Mouse (Mus musculus) adrenal gland, adult 8-10 months (tissue): ENCODE results near the gene Nfe2l2. TPM values are rescaled to one million over a fixed set of nuclear protein-coding genes. Genes with fewer than 3 reads are reported as not detected.

Experiments
- DNase-seq: peaks from one replicate; pipeline ENCODE4 v3.0.0; 2022
- total RNA-seq, 4 experiments: library from RNA; stranded (reverse); gene quantifications; 2 replicates each; pipeline ENCODE4 v1.2.4; 2022

Gene Nfe2l2
- total RNA-seq, 4 experiments from 2014 or later = 93.7 to 115 (median 107) TPM

DNA sequence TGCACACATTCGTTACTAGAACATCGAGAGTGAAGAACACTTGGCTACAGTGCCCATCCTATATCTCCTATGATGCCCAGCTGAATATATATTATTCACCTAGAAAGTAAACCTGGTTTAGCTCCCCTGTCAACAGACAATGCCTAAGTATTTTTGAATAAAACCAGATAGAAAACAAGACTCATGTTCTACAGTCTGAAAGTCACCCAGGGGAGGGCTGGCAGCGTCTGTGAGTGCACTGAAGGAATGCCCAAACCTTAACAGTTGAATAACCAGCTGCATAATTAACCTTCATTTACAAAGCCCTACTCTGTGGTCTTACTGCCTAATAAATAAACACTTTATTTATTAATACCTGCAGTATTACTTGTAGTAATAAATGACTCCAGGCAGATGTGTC is 19.9 kb downstream of the Nfe2l2 start:
- no peak for DNase-seq

DNA sequence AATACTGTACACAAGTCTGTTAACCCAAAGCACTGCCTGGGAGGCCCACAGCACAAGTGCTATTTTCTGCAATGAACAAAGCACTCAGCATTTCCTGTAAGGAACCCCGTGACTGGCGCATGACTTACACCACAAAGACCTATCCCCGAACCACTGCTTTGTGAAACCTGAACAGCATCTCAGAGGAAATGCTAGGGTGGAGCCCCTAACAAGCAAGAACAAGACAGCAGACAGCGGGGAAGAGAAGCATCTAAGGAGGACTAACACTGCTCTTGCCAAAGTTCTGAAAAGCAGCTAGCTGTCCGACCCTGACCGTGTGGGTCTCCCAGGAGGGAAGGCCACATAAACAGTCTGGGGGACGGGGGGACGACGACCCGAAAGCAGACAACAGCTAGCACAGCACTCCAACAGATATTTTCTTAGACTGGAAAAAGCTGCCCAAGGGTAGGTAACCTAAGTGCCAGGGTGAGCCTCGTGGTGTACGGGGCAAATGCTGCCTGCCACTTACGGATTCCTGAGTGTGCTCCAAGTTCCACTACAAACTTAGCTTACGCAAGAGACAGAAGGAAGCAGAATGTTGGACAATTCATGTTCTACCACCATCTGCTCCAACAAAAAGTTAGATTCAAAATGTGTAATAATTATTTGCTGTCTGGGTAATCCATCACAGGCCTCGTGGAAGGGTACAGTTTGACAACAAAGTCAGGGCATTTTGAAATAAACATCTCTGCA is 21.3 kb downstream of the Nfe2l2 start:
- peak; percentile 47 for DNase-seq

DNA sequence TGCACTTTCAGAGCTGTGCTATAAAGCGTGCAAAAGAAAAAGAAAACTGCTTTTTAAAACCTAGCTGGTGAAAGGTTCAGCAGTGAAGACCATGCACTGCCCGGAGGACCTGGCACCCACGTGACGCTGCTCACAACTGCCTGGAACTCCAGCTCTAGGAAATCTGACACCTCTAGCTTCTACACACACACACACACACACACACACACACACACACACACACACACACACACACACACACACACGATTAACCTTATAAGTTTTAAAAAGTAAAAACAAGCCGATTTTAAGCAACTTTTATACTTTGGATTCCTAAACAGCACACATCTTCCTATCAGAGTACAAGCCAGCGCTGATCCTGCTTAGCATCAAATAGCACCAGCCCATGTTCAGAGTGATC is 23.0 kb downstream of the Nfe2l2 start:
- DNase-seq = no peak

DNA sequence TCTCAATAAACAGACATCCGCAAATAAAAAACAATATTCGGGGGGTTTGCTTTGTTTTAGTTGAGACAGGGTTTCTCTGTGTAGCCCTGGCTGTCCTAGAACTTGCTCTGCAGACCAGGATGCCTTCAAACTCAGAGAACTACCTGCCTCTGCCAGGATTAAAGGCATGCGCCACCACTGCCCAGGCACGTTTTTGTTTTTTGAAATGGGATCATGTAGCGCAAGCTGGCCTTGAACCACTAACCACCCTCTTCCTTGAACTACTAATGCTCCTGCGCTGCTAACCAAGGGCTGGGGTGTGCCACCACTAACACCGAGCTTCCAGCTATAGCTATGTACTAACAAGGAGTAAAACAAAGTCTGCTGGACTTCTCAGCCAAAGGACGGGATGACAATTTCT is 24.5 kb downstream of the Nfe2l2 start:
- peak; percentile 46 for DNase-seq

DNA sequence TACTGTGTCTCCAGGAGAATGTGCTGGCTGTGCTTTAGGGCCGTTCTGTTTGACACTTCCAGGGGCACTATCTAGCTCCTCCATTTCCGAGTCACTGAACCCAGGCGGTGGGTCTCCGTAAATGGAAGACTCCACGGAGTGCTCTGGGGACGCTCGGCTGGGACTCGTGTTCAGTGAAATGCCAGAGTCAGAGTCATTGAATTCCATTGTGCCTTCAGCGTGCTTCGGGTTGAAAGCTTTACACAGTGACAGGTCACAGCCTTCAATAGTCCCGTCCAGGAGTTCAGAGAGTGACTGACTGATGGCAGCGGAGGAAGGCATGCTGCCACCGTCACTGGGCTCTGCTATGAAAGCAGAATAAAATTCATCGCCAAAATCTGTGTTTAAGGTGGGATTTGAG is 27.9 kb downstream of the Nfe2l2 start:
- no peak for DNase-seq

DNA sequence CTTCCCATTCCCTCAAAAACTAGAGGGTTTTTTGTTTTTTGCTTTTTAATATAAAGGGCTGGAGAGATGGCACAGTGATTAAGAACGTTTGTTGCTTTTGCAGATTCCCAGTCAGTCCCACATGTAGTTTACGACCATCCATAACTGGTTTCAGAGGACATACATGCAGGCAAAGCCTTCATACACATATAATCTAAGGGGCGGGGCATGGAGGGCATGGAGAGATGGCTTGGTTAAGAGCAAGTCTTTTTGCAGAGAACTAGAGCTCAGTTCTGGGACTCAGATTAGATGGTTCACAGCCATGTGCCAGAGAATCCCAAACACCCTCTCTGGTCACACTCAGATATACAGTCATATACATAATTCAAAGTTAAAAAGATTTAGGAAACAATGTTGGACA is 31.9 kb downstream of the Nfe2l2 start:
- no peak for DNase-seq

DNA sequence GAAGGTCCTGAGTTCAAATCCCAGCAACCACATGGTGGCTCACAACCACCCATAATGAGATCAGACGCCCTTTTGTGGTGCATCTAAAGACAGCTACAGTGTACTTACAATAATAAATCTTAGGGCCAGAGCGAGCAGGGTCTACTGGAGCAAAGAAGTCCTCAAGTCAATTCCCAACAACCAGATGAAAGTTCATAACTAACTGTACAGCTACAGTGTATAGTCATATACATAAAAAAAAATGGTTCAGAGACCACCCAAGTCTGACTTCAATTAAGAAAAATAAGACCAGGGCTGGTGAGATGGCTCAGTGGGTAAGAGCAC is 33.1 kb downstream of the Nfe2l2 start:
- no peak for DNase-seq

DNA sequence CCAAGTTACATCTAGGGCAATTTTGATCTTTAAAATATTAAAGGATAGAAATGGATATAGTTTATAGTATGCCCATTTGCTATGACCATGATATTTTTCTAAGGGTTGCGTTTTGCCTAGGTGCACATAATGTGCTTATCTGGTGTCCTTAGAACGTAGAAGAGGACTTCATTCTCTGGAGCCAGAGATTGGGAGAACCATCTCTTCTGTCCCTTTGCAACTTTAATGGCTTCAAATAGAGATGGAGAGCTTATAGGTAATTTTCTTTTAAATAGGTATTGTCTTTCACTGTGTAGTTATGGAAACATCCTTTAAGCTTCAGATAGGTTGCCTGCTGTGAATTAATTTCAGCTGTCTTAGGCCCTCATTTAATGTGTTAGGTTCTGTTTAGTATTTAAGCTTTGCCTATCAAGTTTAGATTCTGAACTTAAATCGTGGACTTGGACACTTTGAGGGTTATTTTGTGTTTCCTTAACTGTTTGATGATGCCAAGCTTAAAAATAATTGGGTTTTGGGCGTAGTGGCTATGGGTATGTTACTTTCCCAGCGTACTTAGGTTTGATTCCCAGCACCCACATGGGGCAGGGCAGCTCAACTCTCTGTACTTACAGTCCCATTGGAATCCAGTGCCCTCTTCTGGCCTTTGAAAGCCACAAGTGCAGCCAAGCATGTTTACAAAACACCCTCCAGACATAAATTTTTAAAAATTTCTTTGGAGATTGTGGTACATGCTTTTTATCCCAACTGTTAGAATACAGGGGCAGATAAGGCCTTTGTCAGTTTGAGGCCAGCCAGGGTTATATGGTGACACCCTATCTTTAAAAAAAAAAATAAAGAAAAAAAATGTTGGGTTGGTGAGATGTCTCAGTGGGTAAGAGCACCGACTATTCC is 33.8 kb downstream of the Nfe2l2 start:
- DNase-seq = no peak

DNA sequence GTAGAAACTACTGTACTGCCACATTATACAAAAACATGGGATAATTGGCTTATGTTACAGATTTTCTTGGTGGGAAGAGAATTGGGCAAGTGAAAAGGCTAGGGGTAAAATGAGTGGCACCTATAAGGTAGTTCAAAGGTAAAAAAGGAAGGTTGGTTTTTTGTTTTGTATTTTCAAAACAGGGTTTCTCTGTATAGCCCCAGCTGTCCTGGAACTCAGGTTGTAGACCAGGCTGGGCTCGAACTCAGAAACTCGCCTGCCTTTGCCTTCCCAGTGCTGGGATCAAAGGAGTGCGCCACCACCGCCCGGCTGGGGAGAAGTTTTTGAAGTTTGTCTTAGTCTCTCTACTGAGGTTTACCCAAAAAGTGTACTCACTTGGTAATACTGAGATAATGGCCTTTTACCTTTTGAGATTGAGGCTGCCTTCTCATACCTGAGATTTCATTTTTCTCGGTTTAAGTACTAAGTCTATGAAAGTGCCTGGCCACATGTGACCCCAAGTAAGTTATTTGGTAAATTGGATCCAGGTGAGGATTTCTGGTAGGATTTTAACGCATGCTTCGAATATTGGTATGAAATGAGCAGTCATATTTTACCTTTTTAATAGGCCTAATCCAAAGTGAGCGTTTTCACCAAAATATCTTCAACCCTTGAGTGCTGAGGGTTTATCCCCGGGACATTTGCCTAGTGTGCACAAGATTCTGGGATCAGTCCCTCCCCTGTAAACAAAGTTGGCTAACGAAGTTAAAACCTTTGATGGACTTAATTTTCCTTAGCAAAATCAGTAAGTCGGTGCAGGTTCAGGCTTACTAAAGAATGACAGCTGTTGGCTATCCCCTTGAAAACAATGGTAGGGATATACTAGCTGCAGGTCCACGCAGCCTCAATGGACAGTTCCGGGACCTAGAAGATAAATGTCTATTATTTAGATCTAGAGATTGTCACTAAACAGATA is 34.7 kb downstream of the Nfe2l2 start:
- DNase-seq = no peak

DNA sequence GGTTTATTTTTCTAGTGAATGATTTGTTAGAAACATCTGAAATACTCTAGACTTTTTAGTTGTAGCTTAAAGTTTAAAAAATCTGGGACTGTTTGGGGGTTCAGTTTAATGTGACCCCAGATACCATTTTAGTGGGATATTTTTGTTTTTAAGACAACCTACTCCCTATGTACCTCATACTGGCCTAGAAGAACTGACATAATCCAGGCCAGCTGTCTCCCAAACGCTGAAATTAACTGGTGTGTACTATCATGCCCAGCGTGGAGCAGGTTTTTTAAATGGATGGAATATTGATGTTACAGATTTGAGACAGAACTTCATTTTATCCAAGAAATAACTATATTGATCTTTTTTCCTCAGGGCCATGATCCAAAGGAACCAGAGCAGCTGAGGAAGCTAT is 43.3 kb downstream of the Nfe2l2 start:
- DNase-seq = no peak

DNA sequence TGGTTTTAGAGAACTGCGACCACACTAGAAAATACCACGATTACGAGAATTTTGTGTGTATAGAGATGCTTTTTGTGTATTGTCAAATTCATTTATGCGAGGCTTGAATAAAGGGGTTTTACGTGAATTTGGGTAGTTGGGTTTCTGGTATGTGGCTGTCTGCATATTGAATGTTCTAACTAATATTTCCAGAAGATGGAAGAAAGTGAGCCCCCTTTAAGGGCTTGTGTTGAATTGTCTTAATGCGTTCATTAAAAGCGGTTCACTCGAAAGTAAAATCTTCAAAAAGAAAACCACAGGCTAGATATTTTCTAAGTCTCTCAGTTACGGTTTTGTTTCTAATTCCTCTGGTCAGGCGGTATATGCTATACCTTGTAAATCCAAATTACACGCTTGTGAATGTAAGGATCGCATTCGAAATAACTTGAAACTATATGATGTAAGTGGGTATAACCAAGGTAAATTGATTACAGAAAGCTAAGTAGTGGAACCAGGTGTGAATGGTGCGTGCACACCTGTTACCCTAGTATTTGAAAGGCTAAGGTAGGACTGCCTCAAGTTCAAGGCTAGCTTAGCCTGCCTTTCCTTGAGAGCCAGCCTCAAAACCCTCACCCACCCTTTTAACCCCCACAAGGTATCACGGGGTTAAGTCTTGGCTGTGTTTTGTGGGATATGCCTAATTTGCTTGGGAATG is 44.0 kb downstream of the Nfe2l2 start:
- no peak for DNase-seq

DNA sequence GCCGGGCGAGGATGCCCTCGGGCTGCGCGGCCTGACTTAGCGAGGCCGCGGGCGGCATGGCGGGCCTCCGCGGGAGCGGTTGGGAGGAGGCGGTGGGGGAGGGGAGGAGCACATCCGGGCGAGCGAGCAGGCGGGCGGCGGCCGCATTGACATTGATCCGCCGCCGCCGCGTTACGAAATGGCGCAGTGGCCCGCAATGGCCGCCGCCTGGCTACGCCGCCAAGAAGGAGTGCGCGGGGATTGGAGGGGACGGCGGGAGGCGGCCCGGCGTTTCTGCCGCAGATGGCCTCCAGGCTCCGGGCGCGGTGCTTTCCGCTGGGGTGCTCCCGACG is 44.8 kb downstream of the Nfe2l2 start:
- peak; percentile 84 for DNase-seq

DNA sequence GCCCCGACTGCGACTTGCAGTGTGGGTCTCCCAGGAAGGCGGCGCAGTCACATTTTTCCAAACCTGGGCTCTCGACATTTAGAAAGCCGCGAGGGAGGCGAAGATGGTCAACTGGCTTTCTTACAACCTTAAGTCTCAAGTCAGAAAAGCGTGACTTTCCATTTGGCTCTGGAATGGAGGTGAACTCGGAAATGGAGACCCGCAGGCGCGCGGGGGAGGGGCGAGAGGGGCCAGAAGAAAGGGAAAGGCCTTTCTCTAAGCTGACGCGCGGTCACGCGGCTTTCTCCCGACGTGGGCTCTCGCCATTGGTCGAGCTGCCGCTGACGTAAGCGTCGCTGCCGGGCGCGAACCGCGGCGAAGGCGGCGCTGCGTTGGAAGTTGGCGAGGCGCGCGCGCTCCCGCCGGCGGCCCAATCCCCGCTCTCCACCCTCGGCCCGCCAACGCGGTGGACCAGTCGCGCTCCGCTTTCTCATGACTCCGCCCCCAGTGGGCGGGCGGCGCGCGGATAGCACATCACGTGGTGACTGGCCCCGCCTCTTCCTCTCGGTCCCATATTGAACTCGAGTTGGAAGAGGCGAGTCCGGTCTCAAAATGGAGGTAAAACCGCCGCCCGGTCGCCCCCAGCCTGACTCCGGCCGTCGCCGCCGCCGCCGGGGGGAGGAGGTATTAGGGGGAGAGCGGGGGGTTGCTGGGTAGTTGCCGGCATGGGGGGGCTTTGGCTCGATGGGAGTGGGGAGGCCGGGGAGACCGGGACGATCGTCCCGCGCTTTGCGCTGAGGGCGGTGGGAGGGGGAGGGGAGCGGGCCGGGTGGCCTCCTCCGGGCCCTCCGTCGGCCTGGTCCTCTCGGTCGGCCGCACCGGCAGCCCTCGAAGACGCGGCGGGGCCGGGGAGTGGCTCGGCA is 45.5 kb downstream of the Nfe2l2 start, which contains the start of gene Hnrnpa3:
Gene Hnrnpa3 (plus strand): TSS at position 535 of the 902 bp plus-strand sequence.
- peak; percentile 99 for DNase-seq

DNA sequence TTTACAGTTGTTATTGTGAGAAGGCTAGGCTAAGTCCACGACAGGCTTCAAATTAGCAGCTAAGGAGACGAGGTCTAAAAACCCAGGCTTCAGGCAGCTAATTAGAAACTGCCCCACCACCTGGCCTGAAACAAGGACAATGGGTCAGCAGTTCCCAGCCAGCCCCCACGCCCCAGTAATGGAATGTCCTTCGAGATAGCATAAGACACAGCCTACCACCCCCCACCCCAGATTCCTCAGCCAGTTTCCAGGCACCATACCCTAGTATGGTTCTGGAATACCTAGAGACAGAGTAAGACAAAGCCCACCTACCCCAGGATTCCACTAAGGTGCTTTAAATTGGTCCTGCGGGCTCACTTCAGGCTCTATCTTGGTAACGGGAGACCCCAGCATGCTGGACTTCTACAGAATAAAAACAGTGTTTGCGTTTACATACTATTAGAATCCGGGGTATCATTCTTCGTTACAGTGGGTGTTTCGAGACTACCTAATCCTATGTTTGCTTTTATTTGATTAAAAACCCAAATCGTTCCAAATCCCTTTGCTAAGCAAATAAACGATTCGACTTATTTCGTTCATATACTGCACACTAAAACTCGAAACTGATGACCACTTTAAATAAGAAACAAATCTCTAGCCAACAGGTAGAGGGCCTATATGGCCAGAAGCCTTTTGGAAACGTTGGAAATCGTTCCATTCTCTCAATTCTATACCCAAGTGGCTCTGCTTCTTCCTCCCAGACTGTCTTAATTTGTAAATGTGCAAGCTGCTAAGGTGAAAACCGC is 46.3 kb downstream of the Nfe2l2 start:
- no peak for DNase-seq

DNA sequence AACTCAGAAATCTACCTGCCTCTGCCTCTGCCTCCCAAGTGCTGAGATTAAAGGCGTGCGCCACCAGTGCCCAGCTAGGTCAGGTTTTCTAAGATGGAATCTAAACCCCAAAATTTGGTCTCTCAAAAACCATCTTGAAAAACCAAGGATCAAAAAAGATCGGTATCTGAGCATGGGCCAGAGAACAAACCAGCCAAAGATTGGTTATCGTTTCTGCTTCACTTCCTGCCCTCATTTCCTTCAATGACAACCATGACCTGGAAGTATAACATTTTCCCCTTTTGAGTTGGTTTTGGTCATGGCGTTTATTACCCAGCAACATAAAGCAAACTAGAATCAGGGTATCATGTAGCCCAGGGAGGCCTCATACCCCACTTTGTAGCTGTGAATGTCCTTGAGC is 47.5 kb downstream of the Nfe2l2 start:
- DNase-seq = no peak

DNA sequence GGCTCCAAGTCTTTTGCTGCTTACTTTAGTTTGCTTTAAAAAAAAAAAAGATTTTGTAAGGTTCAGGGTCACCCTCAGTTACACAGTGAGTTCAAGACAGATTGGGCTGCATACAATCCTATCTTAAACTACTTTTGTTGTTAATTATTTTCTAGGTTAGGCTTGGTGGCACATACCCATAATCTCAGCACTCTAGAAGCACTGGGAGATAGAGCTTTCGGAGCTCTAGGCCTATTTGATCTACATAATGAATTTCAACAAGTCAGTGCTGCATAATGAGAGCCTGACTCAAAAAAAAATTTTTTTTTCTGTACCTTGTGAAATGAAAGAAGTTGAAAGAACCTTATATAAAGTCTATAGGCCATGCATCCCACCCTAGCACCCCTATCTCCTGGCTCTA is 49.8 kb downstream of the Nfe2l2 start:
- no peak for DNase-seq

DNA sequence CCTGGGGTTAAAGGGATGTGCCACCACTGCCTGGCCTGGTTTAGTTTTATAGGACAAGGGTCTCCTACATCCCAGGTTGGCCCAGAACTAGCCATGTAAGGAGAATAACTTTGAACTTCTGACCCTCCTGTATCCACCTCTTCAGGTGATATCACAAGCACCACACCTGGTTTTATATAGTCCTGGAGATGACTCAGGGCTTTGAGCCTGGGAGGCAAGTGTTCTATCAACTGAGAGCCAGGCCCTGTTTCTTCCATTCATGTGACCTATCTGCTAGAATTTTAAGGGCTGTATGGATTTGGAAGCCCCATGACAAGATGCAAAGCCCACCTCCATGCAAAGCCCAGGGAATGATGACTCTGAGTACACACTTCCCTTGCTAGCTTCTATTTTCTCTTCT is 51.3 kb downstream of the Nfe2l2 start:
- DNase-seq = no peak

DNA sequence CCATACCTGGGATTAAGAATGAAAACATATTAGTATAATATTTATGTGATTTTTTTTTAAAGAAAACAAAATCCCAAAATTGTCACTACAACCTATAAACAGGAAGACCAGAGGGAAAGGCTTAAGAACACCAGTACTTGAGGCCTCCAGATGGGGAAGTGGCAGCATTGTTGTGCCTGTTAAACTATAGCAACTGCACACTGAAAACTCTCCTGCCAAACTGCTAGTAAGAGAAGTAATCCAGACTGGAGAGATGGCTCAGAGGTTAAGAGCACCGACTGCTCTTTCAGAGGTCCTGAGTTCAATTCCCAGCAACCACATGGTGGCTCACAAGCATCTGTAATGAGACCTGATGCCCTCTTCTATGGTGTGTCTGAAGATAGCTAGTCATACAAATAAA is 54.0 kb downstream of the Nfe2l2 start:
- DNase-seq = no peak

DNA sequence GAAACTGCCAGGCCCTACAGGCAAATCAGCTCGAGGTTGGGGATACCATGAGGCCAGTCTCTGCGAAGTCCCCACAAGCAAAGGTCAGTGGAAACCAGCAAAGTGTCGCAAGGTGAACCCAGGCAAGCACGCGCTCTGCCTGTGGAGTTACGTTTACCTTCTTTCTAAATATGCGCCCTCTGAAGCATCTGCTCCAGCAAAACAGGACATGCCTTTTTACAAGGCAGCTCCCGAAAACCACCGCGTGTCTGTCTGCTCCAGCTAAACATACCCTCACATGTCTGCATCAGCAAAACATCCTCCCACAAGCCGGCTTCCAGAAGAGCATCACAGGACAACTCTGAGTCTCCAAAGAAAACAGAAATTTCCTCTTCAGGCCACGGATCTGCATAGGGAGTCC is 59.2 kb downstream of the Nfe2l2 start:
- no peak for DNase-seq

DNA sequence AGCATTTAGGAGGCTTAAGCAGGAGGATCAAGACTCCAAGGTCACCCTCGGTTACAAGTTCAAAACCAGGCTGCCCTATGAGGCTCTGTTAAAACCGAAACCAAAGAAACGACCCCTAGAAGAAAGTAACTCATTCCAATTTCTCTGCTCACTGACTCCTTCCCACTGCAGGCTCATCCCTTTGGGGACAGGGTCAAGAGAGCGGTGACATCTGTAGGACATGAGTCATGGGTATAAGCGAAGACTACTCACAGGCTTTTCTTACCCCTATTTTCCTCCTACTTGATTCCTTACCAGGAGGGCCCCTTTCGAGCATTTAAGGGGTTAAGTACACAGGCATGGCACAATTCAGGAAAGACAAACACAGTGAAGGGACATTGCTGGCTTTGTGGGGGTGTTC is 60.5 kb downstream of the Nfe2l2 start:
- DNase-seq = no peak
